Mouse (Mus musculus) frontal cortex, adult 2 months (tissue): Measurements from ENCODE around the gene Slc47a1. TPM values are rescaled to one million over a fixed set of nuclear protein-coding genes. Genes with fewer than 3 reads are reported as not detected.

ENCODE experiments used
- DNase-seq, 2 experiments: peaks; one replicate each; pipeline ENCODE4 v3.0.0; 2022; ENCODE audit warnings: low spot score in 1 of 2; ENCODE audit errors: extremely low spot score in 1 of 2
- polyA plus RNA-seq: library from polyadenylated mRNA; depleted of rRNA; stranded (reverse); fragments of >200 nt; gene quantifications from 2 replicates; pipeline ENCODE4 v1.2.3, GENCODE M21; 2012

Slc47a1 gene
- polyA plus RNA-seq, 1 experiment, result 4.8 TPM

DNA sequence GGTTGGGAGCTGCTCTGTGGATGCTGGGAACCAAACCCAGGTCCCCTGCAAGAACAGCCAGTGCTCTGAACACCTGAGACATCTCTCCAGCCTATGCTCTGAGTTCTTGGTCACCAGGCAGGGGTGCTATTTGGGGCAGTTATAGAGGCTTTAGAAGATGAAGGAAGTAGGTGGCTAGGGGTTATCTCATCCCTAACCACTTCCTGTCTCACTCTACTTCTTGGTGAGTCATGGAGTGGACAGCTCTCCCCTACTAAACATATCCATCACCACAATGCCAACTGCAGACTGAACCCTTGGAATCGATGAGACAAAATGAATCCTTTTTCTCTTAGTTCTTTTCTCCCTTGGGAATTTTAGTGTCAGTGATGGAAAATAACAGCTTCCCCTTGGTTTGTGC, 3.1 kb upstream of the Slc47a1 start:
- DNase-seq, result no peak

DNA sequence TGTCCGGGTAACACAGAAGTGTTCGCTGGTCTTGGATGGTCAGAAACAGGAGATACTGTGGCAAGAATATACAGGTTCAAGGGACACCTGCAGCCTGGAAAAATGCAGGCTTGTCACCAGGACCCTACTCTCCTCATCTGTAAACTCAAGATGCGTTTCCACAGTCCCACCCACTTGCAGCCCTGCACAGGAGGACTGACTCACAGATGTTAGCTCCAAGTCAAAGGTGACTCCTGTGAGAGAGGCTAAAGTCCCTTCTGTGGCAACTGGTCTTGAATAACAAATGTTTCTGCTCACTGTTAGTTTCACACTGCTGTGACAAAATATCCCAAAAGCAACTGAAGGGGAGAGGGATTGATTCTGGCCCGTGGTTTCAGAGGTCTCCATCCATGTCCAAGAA, 506 bp upstream of the Slc47a1 start:
- no peak for DNase-seq

DNA sequence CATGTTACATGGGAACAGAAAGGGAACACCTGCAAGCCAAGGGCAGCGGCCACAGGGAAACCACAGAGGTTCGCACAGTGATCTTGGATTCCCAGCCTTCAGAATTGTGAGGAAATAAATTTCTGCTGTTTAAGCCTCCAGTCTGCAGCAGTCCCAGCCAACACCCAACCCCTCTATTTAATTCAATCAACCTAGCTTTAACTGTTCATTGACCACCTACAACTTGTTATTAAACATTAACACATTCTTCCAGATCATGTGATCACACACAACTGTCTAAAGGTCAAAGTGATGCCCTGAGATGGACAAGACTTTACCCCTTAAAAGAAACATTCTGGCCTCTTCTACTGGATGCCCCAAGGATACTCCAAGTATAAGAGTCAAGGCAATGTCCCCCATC, 9.5 kb downstream of the Slc47a1 start:
- DNase-seq, result no peak

DNA sequence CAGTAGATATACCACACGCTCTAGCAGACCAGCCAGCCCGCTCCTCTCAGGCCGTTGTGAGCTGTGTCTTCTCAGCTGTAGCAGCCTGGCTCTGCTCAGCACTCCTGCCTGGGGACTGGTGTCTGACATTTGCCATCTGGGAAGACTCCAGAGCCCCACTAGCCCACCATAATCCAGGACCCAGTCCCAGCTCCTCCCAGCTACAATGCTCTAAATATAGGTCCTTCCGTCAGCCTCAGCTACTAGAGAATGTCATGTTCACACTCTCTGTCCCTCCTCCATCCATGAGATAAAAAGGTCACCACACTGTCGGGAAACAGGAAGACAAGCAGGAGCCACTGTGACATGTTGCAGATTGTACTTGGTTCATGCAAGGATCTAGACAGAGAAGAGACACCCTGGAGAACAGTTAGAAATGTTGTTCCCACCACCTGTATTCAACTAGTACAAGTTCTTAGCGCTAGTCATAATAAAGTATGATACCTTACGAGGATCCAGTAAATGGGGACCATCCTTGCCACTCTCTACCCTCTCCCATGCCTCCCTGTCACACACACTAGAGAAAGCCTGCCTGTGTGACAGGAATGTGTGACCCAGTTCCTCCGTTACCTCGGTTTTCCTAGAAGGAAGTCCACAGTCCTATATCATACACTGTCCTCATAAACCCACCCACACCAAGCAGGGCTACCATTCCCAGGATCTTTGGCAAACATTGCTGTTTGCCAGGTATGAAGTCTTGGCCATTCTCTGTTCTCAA, 11.4 kb downstream of the Slc47a1 start:
- DNase-seq, result no peak

DNA sequence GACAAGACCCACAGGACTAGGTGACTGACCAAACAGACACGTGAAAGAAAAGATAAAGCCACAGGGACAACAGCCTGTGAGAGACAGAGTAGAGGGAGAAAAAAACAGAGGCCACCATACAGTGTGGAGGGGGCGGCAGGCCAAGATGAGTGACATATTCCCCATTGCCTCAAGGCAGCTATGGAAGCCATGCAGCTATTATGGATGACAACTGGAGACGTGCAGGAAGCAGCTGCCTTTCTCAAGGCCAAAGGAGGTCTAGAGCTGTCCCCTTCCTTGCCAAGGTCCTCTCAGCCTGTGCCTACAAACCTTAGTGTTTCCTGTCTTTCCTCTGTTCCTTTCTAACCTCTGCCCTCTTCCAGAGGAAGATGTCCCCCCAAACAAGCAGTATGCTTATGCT, 12.2 kb downstream of the Slc47a1 start:
- DNase-seq, result no peak

DNA sequence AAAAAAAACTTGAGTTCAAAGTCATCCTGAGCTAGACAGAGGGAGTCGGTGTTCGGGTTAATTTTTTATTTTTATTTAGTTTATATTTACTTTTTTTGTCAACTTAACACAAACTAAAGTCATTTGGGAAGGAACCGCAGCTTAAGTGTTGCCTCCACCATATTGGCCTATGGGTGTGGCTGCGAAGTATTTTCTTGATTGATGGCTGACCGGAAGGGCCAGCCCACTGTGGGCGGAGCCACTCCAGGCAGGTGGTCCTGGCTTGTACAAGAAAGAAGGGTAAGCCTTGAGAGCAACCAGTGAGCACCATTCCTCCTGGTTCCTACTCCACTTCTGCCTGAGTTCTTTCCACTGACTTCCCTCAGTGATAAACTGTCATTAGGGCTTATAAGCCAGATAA, 14.0 kb downstream of the Slc47a1 start:
- no peak for DNase-seq

DNA sequence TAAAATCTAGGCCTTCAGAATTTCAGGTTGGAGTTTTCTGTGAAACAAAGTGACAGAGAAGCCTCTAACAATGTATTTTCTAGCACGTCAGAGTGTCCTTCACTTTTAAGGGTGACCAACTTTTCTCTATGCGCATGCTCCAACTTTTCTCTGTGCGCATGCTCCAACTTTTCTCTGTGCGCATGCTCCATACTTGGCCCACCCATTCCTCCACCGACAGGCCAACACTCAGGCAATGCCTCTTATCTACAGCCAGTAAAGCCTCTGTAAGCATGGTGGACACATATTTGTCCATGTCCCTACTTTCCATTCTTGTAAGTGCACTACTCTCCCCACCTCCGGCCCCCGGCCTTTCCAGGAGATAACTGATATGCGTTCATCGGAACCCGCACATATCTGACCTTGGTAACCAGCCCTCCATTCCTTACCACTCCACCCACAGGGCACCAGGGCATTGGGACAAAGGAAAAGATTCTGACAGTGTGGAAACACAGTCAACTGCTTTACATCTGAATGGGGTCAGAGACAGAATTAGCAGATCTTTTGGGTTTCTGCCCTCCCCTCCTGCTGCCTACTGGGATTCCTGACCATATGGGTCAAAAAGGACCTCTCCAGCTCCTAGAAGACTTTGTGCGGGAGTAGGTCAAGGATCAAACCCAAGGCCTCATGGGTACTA, 16.5 kb downstream of the Slc47a1 start:
- no peak for DNase-seq

DNA sequence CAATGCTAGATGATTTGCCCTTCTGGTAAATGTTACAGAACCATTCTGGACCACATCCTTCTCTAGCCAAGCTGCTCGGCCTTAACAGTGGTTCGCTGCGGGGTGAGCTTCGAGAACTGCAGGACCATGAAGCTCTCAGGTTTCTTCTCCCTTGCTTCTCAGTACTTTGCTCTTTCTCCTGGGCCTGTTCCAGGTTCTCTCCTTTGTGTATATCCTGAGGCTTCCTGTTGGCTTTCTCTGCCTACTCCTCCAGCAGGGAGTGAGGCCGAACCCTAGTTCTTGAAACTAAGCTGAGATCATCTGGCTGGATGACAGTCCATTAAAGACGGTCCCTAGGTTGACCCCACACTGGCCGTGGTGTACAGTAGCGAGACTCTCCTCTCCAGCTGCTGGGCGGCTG, 21.5 kb downstream of the Slc47a1 start:
- no peak for DNase-seq

DNA sequence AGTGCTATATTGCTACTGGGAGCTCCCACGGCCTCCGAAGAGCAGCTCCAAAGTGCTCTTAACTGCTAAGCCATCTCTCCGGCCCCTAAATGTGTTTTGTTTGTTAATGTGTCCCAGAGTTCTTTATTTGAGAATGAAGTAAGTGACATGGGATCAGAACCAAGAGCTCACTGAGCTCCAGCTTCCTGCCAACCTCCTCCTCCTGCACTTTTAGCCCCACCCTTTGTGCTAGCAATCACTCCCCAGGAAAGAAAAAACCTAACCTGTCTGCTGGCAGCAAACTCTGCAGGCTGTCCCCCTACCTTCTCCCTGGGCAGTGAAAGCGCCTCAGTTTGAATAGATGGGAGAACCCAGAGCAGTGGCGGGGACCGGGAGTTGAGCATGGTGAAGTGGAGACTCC, 22.0 kb downstream of the Slc47a1 start:
- DNase-seq, result no peak

DNA sequence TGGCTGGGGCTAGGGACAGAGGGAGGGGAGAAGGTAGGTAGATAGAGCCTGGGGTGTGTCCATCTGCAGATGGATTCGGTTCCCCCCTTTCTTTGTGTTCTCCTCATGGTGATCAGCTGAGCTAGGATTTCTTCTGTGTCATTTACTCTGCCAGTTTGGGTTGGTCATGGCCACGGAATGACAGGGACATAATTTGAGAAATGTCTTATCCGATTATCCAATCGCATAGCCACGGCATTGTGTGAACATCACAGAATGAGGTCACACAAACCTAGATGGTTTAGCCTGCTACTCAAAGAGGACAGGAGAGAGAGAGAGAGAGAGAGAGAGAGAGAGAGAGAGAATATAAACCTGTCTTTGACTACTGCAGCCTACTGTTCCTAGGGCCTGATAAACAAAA, 22.8 kb downstream of the Slc47a1 start:
- DNase-seq, result no peak

DNA sequence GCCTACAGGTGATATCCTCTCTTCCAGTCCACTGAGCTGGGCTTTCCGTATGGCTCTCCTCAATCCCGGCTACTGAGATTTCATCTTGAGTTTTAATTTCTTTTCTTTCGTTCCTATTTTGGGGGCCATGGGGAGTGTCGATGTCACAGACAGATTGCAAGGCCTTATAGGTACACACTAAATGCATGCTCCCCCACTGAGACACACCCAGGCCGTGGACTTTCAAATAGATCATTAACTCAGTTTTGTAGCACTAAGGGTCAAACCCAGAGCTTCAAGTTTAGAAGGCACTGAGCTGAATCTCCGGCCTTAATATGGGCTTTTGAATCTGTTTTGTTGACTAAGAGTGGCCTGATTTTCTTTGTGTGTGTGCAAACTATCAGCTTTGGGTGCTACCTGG, 23.8 kb downstream of the Slc47a1 start:
- DNase-seq, result no peak

DNA sequence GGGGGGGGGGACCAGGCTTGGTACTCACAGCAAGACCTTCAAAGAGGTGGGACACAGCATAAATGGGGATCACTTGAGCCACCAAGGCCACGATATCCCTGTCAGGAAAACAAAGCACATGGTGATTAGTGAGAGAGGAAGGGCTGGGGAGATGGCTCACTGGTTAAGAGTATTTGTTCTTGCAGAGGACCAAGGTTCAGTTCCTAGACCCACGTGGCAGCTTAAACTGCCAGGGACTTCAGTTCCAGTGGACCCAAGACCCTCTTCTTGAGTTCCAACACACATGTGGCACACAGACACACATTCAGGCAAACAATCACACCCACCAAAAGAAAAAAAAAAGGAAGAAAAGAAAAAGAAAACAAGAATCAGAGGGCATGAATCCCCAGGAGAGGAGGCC, 25.1 kb downstream of the Slc47a1 start:
- DNase-seq, result no peak

DNA sequence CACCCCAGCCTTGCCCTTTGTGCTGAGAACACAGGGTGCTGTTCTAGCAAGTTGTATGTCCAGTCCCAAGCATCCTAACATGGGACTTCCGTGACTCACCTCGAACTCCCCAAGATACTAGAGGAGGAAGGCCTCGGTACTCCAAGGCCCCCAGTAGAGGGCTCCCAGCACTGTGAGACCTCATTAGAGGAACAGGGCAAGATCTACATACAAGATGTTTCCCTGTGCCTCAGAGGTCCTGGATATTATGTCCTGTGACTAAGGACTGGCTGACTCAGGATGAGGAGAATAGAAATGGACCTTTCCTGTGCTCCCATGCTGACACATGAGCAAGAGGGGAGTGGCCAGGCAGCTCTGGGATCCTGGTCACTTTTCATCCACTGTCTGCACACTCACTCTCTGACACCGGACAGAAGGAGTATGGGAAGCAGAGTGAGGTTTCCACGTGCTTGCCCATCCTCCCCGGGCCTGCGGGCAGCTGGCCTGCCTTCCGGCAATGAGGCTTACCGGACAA, 25.9 kb downstream of the Slc47a1 start:
- no peak for DNase-seq

DNA sequence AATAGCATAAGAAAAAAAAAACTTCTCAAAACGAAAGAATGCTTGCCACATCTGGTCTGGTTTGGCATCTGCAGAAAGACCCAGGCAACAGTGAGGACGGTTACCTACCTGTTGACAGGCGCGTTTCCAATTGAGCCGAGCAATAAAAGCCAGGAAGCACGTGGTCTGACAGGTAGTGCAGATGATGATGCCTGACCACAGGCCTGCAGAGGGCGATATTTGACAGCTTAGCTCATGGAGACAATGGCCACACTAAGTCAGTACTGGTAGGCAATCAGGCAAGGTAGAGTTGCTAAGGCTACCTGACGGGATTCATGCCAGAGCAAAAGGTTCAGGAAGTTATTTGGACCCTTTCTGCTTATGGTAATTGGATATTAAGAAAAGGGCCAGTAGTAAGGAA, 28.8 kb downstream of the Slc47a1 start:
- DNase-seq, result peak; percentile 21 to 74

DNA sequence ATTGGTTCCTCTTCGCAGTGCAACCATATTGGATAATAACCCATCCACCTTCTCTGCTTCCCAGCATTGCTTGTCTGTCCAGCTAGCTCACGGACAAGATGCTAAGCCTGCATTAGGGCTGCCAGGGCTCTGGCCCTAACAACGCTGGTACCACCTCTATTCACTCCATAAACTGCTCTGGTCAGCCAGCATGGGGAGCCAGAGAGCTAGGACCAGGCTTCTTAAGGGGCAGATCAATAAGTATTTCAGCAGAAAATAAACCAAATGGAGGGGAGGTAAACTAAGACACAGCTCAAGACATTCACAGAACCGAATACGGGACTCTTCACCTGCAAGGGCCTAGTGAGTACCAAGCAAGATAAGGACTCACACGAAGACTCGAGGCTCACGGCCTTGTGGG, 32.0 kb downstream of the Slc47a1 start:
- no peak for DNase-seq

DNA sequence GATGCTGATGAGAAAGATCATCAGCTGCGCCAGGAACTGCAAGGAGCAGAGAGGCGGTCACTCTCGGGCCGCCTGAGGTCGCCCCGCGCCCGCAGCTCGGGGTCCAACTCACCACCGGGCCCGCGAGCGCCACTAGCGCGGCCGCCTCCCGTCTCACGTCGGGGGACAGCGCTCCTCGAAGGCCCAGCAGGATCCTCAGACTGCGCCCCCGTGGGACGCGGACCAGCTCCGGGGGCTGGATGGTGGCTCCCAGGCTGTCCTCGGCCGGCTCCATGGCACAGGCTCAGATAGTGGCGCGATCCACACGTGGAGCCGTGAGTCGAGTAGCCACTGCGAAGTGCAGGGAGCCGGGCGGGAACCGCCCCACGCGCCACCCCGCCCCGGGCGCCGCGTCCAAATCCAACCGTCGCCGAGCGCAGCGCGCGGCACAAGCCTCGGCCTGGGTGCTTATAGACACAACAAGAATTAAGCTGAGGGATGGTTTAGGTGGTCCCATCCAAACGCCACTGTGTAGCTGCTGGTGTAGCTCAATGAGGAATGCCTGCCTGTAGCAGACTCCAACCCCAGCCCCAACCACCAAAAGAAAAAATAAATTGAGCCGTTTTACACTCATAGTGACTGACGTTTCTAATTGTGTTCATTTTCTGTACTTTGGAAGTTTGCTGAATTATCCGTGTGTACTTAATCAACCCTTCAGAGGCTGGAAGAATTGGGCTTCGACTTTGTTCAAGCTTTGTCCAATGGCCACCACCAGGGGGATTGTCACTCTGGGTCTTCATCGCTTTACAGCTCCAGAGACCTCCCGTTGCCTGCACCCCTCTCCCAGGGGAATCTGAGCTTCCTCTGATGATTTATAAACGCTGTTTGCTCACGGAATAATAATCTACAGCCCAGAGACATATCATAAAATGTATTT, 35.4 kb downstream of the Slc47a1 start, which contains the start of gene Slc47a2:
Slc47a2 (minus strand) TSS at position 356 of the 916 bp plus-strand sequence.
- DNase-seq, result peak in 1 of 2 experiments; percentile 10

DNA sequence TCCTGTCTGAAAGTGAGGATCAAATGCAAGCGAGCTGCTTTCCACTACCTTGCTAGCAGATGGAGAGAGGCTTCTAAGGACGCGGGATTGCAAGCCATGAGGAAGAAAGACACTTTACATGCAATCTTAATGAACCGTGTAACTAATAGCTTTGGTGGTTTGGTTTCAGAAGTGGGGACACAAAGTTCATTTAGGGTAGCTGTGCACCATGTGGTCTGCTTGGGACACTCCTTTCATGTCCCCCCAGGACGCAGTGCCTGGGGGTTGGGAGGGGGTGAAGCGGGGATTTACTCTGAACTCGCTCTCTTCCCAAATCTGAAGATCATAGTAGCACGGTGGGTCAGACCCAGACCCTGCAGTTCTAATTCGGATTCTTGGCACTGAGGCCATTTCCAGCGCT, 36.2 kb downstream of the Slc47a1 start:
- DNase-seq, result no peak

DNA sequence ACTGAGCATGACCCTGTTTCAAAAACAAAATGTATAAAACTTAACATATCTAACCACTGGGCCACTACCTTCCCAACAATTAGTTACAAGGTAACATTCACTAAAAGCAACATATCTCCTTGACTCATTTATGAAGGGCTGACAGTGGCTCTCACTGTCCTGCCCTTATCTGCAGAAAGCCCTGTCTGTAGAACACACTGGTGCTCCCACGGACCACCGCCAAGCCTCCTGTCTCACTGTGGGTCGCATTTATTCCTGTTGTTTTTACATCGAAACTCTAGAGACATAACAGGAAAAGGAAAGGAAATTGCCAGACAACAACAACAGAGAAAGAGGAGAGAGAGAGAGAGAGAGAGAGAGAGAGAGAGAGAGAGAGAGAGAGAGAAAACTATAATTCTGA, 36.9 kb downstream of the Slc47a1 start:
- no peak for DNase-seq

DNA sequence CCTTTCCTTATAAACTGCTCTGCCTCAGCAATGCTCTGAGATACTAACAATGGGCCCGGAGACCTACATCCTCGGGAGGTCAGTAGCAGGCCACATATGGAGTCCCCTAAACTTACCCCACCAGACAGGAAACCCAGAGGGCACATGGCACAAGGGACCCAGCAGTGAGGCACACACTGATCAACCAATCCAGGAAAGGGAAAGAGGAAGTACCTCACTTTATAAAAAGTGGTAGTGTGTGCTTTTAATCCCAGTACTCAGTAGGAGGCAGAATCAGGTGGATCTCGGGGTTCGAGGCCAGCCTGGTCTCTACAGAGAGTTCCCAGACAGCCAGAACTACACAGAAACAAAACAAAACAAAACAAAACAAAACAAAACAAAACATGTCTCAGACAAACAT, 37.8 kb downstream of the Slc47a1 start:
- no peak for DNase-seq

DNA sequence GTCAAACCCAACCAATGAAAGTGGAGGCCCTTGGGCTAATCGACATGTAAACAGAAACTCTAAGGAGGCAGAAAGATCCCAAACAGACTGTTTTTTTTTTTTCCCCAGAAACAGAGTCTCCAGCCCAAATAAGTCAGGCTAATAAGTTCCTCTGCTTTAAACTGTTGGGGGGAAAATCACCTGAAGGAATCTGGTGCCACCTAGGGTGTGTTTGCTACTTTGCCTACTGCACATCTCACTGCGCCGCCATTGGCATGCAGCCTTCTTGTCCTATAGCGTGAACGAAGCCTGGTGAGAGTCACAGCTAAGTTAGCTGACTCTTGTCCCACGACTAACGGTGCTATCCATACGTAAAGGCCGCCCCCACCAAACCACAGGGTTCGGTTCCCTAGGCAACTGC, 40.6 kb downstream of the Slc47a1 start:
- DNase-seq, result peak in 1 of 2 experiments; percentile 19
